Mouse (Mus musculus): ENCODE results near the gene Nup210. TPM values are rescaled to one million over a fixed set of nuclear protein-coding genes. Genes with fewer than 3 reads are reported as not detected.

Nup210 gene
- 1 to 10 TPM; 2.4 to 3.3 TPM for total RNA-seq (2021)

- peak; percentile 82 for DNase-seq (ENCODE audit: low spot score)
- intact Hi-C loops (cut with DNase I): no loop called here
Measured at GRCm38 (mm10) chr6:91116244-91117145, at the start of gene Nup210. Gene Nup210, minus strand, starts transcription at chr6:91116829.

GRCm38 (mm10) chr6:91165210-91165609 lies 48.6 kb upstream of the Nup210 start:
- intact Hi-C loops (cut with DNase I): loop anchor here (1.0 to 10.0 kb wide), 2 partner anchors 117 to 350 kb away; partner anchors contain the start of genes Lsm3 and Xpc
- no peak for DNase-seq (ENCODE audit: low spot score)

GRCm38 (mm10) chr6:91164584-91164983 lies 48.0 kb upstream of the Nup210 start:
- no peak for DNase-seq (ENCODE audit: low spot score)
- intact Hi-C loops (cut with DNase I): loop anchor here (10.0 kb wide), 1 partner anchor 350 kb away; the partner anchor contains the start of genes Lsm3 and Xpc

GRCm38 (mm10) chr6:91163195-91163911 lies 46.7 kb upstream of the Nup210 start:
- intact Hi-C loops (cut with DNase I): loop anchor here (10.0 kb wide), 1 partner anchor 351 kb away; the partner anchor contains the start of genes Lsm3 and Xpc
- DNase-seq (ENCODE audit: low spot score): no peak

- no peak for DNase-seq (ENCODE audit: low spot score)
- intact Hi-C loops (cut with DNase I): loop anchor here (10.0 kb wide), 1 partner anchor 352 kb away; the partner anchor contains the start of genes Lsm3 and Xpc
Measured at GRCm38 (mm10) chr6:91162314-91162713, 45.7 kb upstream of the Nup210 start.

GRCm38 (mm10) chr6:91161506-91162235 lies 45.0 kb upstream of the Nup210 start:
- intact Hi-C loops (cut with DNase I): loop anchor here (10.0 kb wide), 1 partner anchor 353 kb away; the partner anchor contains the start of genes Lsm3 and Xpc
- DNase-seq (ENCODE audit: low spot score): no peak

- intact Hi-C loops (cut with DNase I): loop anchor here (10.0 kb wide), 1 partner anchor 354 kb away; the partner anchor contains the start of genes Lsm3 and Xpc
- no peak for DNase-seq (ENCODE audit: low spot score)
Measured at GRCm38 (mm10) chr6:91160976-91161375, 44.3 kb upstream of the Nup210 start.

- intact Hi-C loops (cut with DNase I): loop anchor here (10.0 kb wide), 1 partner anchor 354 kb away; the partner anchor contains the start of genes Lsm3 and Xpc
- no peak for DNase-seq (ENCODE audit: low spot score)
Measured at GRCm38 (mm10) chr6:91160399-91160798, 43.8 kb upstream of the Nup210 start.

- DNase-seq (ENCODE audit: low spot score): no peak
- intact Hi-C loops (cut with DNase I): no loop called here
Measured at GRCm38 (mm10) chr6:91159047-91159446, 42.4 kb upstream of the Nup210 start.

- intact Hi-C loops (cut with DNase I): no loop called here
- DNase-seq (ENCODE audit: low spot score): no peak
Measured at GRCm38 (mm10) chr6:91157237-91157570, 40.6 kb upstream of the Nup210 start.

GRCm38 (mm10) chr6:91156554-91157236 lies 40.1 kb upstream of the Nup210 start, which contains the start of gene Hdac11:
Gene Hdac11, plus strand, starts transcription at chr6:91156665.
- peak; percentile 81 for DNase-seq (ENCODE audit: low spot score)

GRCm38 (mm10) chr6:91156062-91156461 lies 39.4 kb upstream of the Nup210 start:
- intact Hi-C loops (cut with DNase I): no loop called here
- DNase-seq (ENCODE audit: low spot score): no peak

More at GRCm38 (mm10) chr6:91156554-91157236, 40.1 kb upstream of the Nup210 start, which contains the start of gene Hdac11:
- intact Hi-C loops (cut with DNase I): no loop called here

- no peak for DNase-seq (ENCODE audit: low spot score)
- intact Hi-C loops (cut with DNase I): no loop called here
Measured at GRCm38 (mm10) chr6:91155286-91155685, 38.7 kb upstream of the Nup210 start.

- no peak for DNase-seq (ENCODE audit: low spot score)
Measured at GRCm38 (mm10) chr6:91154685-91155084, 38.1 kb upstream of the Nup210 start.

GRCm38 (mm10) chr6:91153549-91154064 lies 37.0 kb upstream of the Nup210 start:
- no peak for DNase-seq (ENCODE audit: low spot score)
- intact Hi-C loops (cut with DNase I): no loop called here

More at GRCm38 (mm10) chr6:91154685-91155084, 38.1 kb upstream of the Nup210 start:
- intact Hi-C loops (cut with DNase I): no loop called here

GRCm38 (mm10) chr6:91152892-91153548 lies 36.4 kb upstream of the Nup210 start:
- intact Hi-C loops (cut with DNase I): no loop called here
- no peak for DNase-seq (ENCODE audit: low spot score)

GRCm38 (mm10) chr6:91147152-91147770 lies 30.6 kb upstream of the Nup210 start:
- intact Hi-C loops (cut with DNase I): no loop called here

More at GRCm38 (mm10) chr6:91147152-91147770, 30.6 kb upstream of the Nup210 start:
- DNase-seq (ENCODE audit: low spot score): no peak

Data from heart, postnatal 25 days (tissue).